Mouse (Mus musculus) lung, embryonic 16.5 days (tissue): ENCODE measurements around the gene Tmem150a. TPM values are rescaled to one million over a fixed set of nuclear protein-coding genes. Genes with fewer than 3 reads are reported as not detected.

Experiments
- ATAC-seq: fragments of 200-750 bp; cut with Nextera tagmentation; 2 replicates; pipeline ENCODE4 v1.8.0; 2017; ENCODE audit warnings: low read depth, mild to moderate bottlenecking, moderate library complexity
- H3K27ac ChIP-seq: fragments of 300-500 bp; sonication (generic); 2 replicates; pipeline ENCODE4 v1.5.1; 2014; ENCODE audit warnings: mild to moderate bottlenecking, control low read depth, low read length
- H3K27me3 ChIP-seq: fragments of 300-500 bp; sonication (generic); 2 replicates; pipeline ENCODE4 v1.6.1; 2014; ENCODE audit warnings: low read depth, low read length, mixed read lengths; ENCODE audit not compliant: control insufficient read depth, insufficient read depth
- H3K36me3 ChIP-seq: fragments of 300-500 bp; sonication (generic); 2 replicates; pipeline ENCODE4 v1.6.1; 2014; ENCODE audit warnings: low read length; ENCODE audit not compliant: control insufficient read depth, insufficient read depth
- H3K4me1 ChIP-seq: fragments of 300-500 bp; sonication (generic); replicated peaks from 2 replicates; pipeline ENCODE4 v1.6.1; 2014; ENCODE audit warnings: low read length, mixed read lengths; ENCODE audit not compliant: control insufficient read depth, insufficient read depth
- H3K4me2 ChIP-seq: fragments of 300-500 bp; sonication (generic); 2 replicates; pipeline ENCODE4 v1.6.1; 2014; ENCODE audit warnings: low read depth, low read length, control low read depth
- H3K4me3 ChIP-seq: fragments of 300-500 bp; sonication (generic); 2 replicates; pipeline ENCODE4 v1.5.1; 2014; ENCODE audit warnings: mild to moderate bottlenecking, low read length, control low read depth
- H3K9ac ChIP-seq: fragments of 300-500 bp; sonication (generic); 2 replicates; pipeline ENCODE4 v1.6.1; 2014; ENCODE audit warnings: low read length, control low read depth
- H3K9me3 ChIP-seq: fragments of 300-500 bp; sonication (generic); 2 replicates; pipeline ENCODE4 v1.6.1; 2016; ENCODE audit warnings: low read length; ENCODE audit not compliant: control insufficient read depth
- WGBS: fragments of 180-500 bp; shearing (Covaris S2); extraction: QIAGEN DNeasy Blood & Tissue Kit; methylation state at CpG from one replicate; pipeline ENCODE4 v1.1.7; 2014; 5-methylcytosine and 5-hydroxymethylcytosine counted together
- polyA plus RNA-seq: library from polyadenylated mRNA; unstranded; fragments of >200 nt; fragmentation: Nextera tagmentation; extraction: Ambion mirVana; gene quantifications from 2 replicates; pipeline ENCODE4 v1.2.1, GENCODE M21; 2015

Tmem150a gene
- polyA plus RNA-seq, 1 experiment from 2014 or later = 15.8 TPM

- peak; percentile 74 for ATAC-seq
- peak within 1 kb of the TSS; percentile 93 for H3K9ac ChIP-seq
- no peaks in the 10 kb centered on the region for H3K27me3 ChIP-seq
- H3K9me3 ChIP-seq = no peaks in the 10 kb centered on the region
- H3K36me3 ChIP-seq = peaks cover 6% of the 10 kb centered on the region; the same call in 1 of the 2 replicates
- H3K4me1 ChIP-seq = peaks cover 29% of the 10 kb centered on the region
- H3K4me3 ChIP-seq = peak within 1 kb of the TSS; percentile 80
- H3K27ac ChIP-seq = peak within 1 kb of the TSS; percentile 96
- WGBS = under 1% methylated on average over 68 of the region's 72 CpGs
- H3K4me2 ChIP-seq = peak within 1 kb of the TSS; percentile 79
Observed at GRCm38 (mm10) chr6:72347166-72347941, 7.9 kb upstream of the Tmem150a start, which contains the start of gene 0610030E20Rik. 0610030E20Rik (plus strand) TSS chr6:72347317.

- H3K4me1 ChIP-seq = peaks cover 34% of the 10 kb centered on the region
- peak overlapping the region; percentile 80 for H3K4me3 ChIP-seq
Observed at GRCm38 (mm10) chr6:72348411-72348810, 6.8 kb upstream of the Tmem150a start.

GRCm38 (mm10) chr6:72350214-72350613 lies 5.0 kb upstream of the Tmem150a start:
- no peak overlapping the region for H3K4me2 ChIP-seq
- no peaks in the 10 kb centered on the region for H3K9me3 ChIP-seq
- H3K27me3 ChIP-seq = no peaks in the 10 kb centered on the region
- H3K9ac ChIP-seq = no peak overlapping the region
- WGBS = 85% methylated on average over 2 of the region's 2 CpGs
- ATAC-seq = no peak
- H3K36me3 ChIP-seq = peaks cover 6% of the 10 kb centered on the region; the same call in 1 of the 2 replicates
- H3K4me3 ChIP-seq = no peak overlapping the region
- no peak overlapping the region for H3K27ac ChIP-seq
- H3K4me1 ChIP-seq = peaks cover 36% of the 10 kb centered on the region

More at GRCm38 (mm10) chr6:72348411-72348810, 6.8 kb upstream of the Tmem150a start:
- H3K9me3 ChIP-seq = no peaks in the 10 kb centered on the region
- no peaks in the 10 kb centered on the region for H3K27me3 ChIP-seq
- ATAC-seq = no peak
- H3K9ac ChIP-seq = peak overlapping the region; percentile 93
- 61% methylated on average over 10 of the region's 10 CpGs for WGBS
- H3K36me3 ChIP-seq = peaks cover 6% of the 10 kb centered on the region; the same call in 1 of the 2 replicates
- H3K4me2 ChIP-seq = peak overlapping the region; percentile 79
- no peak overlapping the region for H3K27ac ChIP-seq

GRCm38 (mm10) chr6:72352636-72353405 lies 2.4 kb upstream of the Tmem150a start:
- H3K9ac ChIP-seq = no peak overlapping the region
- H3K27me3 ChIP-seq = no peaks in the 10 kb centered on the region
- H3K4me2 ChIP-seq = peak overlapping the region; percentile 18
- WGBS = 37% methylated on average over 5 of the region's 5 CpGs
- peak overlapping the region; percentile 88 for H3K27ac ChIP-seq
- H3K4me3 ChIP-seq = no peak overlapping the region
- peaks cover 42% of the 10 kb centered on the region for H3K4me1 ChIP-seq
- H3K9me3 ChIP-seq = no peaks in the 10 kb centered on the region
- peaks cover 6% of the 10 kb centered on the region; the same call in 1 of the 2 replicates for H3K36me3 ChIP-seq
- peak; percentile 23; the same call in 1 of the 2 replicates for ATAC-seq

- 71% methylated on average over 1 of the region's 1 CpGs for WGBS
- peak overlapping the region; percentile 88 for H3K27ac ChIP-seq
- no peak overlapping the region for H3K9ac ChIP-seq
- H3K27me3 ChIP-seq = no peaks in the 10 kb centered on the region
- H3K36me3 ChIP-seq = peaks cover 8% of the 10 kb centered on the region
- no peak overlapping the region for H3K4me2 ChIP-seq
- H3K4me1 ChIP-seq = peaks cover 30% of the 10 kb centered on the region
- no peak for ATAC-seq
- H3K9me3 ChIP-seq = no peaks in the 10 kb centered on the region
- H3K4me3 ChIP-seq = no peak overlapping the region
Observed at GRCm38 (mm10) chr6:72354025-72354424, 1.2 kb upstream of the Tmem150a start.

GRCm38 (mm10) chr6:72356001-72356532 lies 820 bp downstream of the Tmem150a start:
- WGBS = 40% methylated on average over 8 of the region's 8 CpGs
- 0 out of 2 replicates have a peak, but pooled peaks have one; percentile 0 for ATAC-seq
- H3K4me1 ChIP-seq = peaks cover 38% of the 10 kb centered on the region

GRCm38 (mm10) chr6:72357164-72358079 lies 2.2 kb downstream of the Tmem150a start:
- 56% methylated on average over 5 of the region's 5 CpGs for WGBS
- Histone ChIP-seq H3K4me1 (peaks cover 42% of the 10 kb centered on the region), H3K27ac (no peak overlapping the region), H3K4me2 (no peak overlapping the region), H3K36me3 (peaks cover 9% of the 10 kb centered on the region; the same call in 1 of the 2 replicates), H3K4me3 (no peak overlapping the region), H3K9me3 (no peaks in the 10 kb centered on the region), H3K27me3 (no peaks in the 10 kb centered on the region), H3K9ac (0 out of 2 replicates have a peak overlapping the region, but pooled peaks have one; percentile 7)
- ATAC-seq = no peak

More at GRCm38 (mm10) chr6:72356001-72356532, 820 bp downstream of the Tmem150a start:
- Histone ChIP-seq H3K27me3 (no peaks in the 10 kb centered on the region), H3K4me2 (peak overlapping the region; percentile 93), H3K27ac (0 out of 2 replicates have a peak overlapping the region, but pooled peaks have one; percentile 18), H3K9ac (peak overlapping the region; percentile 74), H3K9me3 (no peaks in the 10 kb centered on the region), H3K4me3 (peak overlapping the region; percentile 62), H3K36me3 (peaks cover 9% of the 10 kb centered on the region; the same call in 1 of the 2 replicates)

GRCm38 (mm10) chr6:72358086-72358764 lies 3.0 kb downstream of the Tmem150a start:
- Histone ChIP-seq H3K27ac (no peak overlapping the region), H3K36me3 (peaks cover 9% of the 10 kb centered on the region; the same call in 1 of the 2 replicates), H3K9me3 (no peaks in the 10 kb centered on the region), H3K4me2 (no peak overlapping the region), H3K4me3 (no peak overlapping the region), H3K9ac (no peak overlapping the region; the same call in 1 of the 2 replicates), H3K4me1 (peaks cover 44% of the 10 kb centered on the region), H3K27me3 (no peaks in the 10 kb centered on the region)
- 89% methylated on average over 10 of the region's 10 CpGs for whole genome bisulfite sequencing
- no peak for ATAC-seq
